Mouse (Mus musculus): ENCODE measurements around the gene Egfr. TPM values are rescaled to one million over a fixed set of nuclear protein-coding genes. Genes with fewer than 3 reads are reported as not detected.
A peak's percentile ranks its signal among the peaks of the same experiment; 100 is the strongest.

Egfr gene
- polyA plus RNA-seq, 1 experiment from 2014 or later, result 6.4 TPM

DNA sequence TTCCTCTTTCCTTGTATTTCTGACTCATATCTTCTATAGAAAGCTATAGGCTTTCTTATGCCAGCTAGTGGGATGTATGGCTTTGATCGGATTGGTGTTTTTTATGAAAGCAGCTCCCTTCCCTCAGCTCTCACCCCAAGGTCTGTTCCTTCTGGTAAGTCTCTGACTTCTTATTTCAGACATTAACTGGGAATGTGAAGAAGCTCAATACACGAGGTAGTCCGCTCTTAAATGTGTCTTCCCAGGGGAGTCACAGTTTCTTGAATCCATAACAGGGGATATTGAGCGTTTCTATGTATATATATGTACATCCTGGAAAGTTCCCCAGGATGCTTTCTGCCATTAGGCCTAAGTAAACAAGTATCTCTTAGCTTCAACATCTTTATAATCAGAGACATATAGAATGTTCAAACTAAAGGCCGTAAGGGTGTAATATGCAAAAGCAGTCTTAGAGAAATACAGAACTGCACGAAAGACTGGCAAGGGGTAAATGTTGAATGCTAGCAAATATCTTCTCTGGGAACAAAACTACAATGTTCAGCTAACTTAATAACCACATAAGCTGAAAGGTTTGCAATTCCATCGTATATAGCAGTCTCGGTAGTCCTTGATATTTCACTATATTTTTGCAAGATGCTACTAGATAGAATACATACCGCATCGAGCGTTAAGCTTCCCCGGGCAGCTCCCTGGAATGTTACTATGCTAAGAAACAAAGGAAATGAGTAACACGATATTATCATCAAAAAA lies 198.4 kb downstream of the Egfr start:
- DNase-seq (ENCODE audit: low spot score) (peak; percentile 8), ATAC-seq (replicated peaks; ENCODE audit: insufficient number of reproducible peaks, low FRiP score, low TSS enrichment, low read depth) (no peak)
- WGBS, result 49% methylated on average over 13 of the region's 13 CpGs
- H3K27me3 ChIP-seq (ENCODE audit: control insufficient read depth, insufficient read depth, low read length), result no peaks in the 10 kb centered on the region
- peak overlapping the region; percentile 58 for H3K9ac ChIP-seq (replicated peaks; ENCODE audit: low read length)
- H3K4me1 ChIP-seq (ENCODE audit: control insufficient read depth, insufficient read depth, low read length), result no peaks in the 10 kb centered on the region
- H3K4me3 ChIP-seq (ENCODE audit: low read depth, low read length), result peak overlapping the region; percentile 36
- no peaks in the 10 kb centered on the region for H3K9me3 ChIP-seq (replicated peaks; ENCODE audit: control insufficient read depth, low read length)
- H3K27ac ChIP-seq (replicated peaks; ENCODE audit: low read depth, low read length), result no peak overlapping the region
- H3K36me3 ChIP-seq (replicated peaks; ENCODE audit: control insufficient read depth, insufficient read depth, low read depth, low read length), result no peaks in the 10 kb centered on the region
- H3K4me2 ChIP-seq (ENCODE audit: low read depth, low read length), result peak overlapping the region; percentile 36

DNA sequence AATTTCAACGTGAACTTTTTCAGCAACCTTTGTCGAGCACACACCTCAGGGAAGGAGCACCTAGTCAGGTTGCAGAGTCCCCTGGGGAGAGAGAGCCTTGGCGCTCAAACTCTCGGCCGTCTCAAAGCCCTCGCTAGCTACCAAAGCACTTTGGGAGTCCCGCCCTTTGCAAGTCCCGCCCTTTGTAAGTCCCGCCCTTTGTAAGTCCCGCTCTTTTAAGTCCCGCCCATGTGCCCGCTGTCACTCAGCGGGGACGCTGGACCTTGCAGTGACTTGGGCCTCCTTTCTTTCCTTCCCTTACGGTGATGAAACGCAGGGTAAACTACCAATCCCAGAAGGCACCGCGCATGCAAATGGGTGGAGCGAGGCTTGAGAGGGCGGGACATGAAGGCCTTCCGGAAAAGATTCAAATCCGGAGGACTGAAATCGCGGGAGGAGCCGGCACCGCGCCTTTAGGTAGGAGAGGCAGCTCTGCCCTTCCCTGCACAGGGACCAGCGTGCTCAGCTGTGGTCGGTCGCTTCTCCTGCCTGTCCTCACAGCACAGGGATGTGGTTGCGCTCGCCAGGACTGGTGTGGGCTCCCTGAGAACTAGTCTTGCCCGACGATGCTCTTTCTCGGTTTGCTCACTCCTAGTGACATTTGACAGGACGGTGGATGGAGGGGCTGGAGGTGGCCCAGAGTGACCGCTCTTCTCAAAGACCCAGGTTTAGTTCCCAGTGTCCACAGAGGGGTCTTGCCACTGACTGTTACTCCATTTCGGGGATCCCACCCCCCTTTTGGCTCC lies 199.2 kb downstream of the Egfr start, which contains the start of gene Fbxo48:
Gene Fbxo48, plus strand, starts transcription at position 400 of the 785 bp plus-strand sequence.
- H3K4me2 ChIP-seq (ENCODE audit: low read depth, low read length), result peak within 1 kb of the TSS; percentile 71
- H3K4me3 ChIP-seq (ENCODE audit: low read depth, low read length), result peak within 1 kb of the TSS; percentile 66
- no peaks in the 10 kb centered on the region for H3K4me1 ChIP-seq (ENCODE audit: control insufficient read depth, insufficient read depth, low read length)
- H3K9me3 ChIP-seq (replicated peaks; ENCODE audit: control insufficient read depth, low read length), result no peaks in the 10 kb centered on the region
- no peak within 1 kb of the TSS; the same call in 1 of the 2 replicates for H3K27ac ChIP-seq (replicated peaks; ENCODE audit: low read depth, low read length)
- ATAC-seq (replicated peaks; ENCODE audit: insufficient number of reproducible peaks, low FRiP score, low TSS enrichment, low read depth) (peak; percentile 100), DNase-seq (ENCODE audit: low spot score) (peak; percentile 98)
- no peaks in the 10 kb centered on the region for H3K27me3 ChIP-seq (ENCODE audit: control insufficient read depth, insufficient read depth, low read length)
- no peaks in the 10 kb centered on the region for H3K36me3 ChIP-seq (replicated peaks; ENCODE audit: control insufficient read depth, insufficient read depth, low read depth, low read length)
- peak within 1 kb of the TSS; percentile 82 for H3K9ac ChIP-seq (replicated peaks; ENCODE audit: low read length)
- 0% methylated on average over 38 of the region's 38 CpGs for WGBS

DNA sequence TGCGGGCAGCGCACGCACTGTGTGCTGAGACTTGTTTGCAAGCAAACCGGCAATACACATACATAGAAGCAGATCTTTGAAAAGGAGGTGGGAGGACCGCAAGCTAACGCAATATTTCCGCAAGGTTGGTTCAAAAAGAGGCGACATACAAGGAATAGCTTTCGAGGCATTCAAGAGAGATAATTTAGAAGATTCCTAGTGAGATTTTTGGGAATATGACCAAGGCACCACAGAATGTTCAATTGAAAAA lies 199.7 kb downstream of the Egfr start:
- Histone ChIP-seq H3K36me3 (replicated peaks; ENCODE audit: control insufficient read depth, insufficient read depth, low read depth, low read length) (no peaks in the 10 kb centered on the region), H3K27ac (replicated peaks; ENCODE audit: low read depth, low read length) (no peak overlapping the region), H3K9ac (replicated peaks; ENCODE audit: low read length) (peak overlapping the region; percentile 82), H3K4me1 (ENCODE audit: control insufficient read depth, insufficient read depth, low read length) (no peaks in the 10 kb centered on the region), H3K4me3 (ENCODE audit: low read depth, low read length) (peak overlapping the region; percentile 66), H3K4me2 (ENCODE audit: low read depth, low read length) (peak overlapping the region; percentile 71), H3K9me3 (replicated peaks; ENCODE audit: control insufficient read depth, low read length) (no peaks in the 10 kb centered on the region), H3K27me3 (ENCODE audit: control insufficient read depth, insufficient read depth, low read length) (no peaks in the 10 kb centered on the region)
- ATAC-seq (replicated peaks; ENCODE audit: insufficient number of reproducible peaks, low FRiP score, low TSS enrichment, low read depth) (no peak), DNase-seq (ENCODE audit: low spot score) (no peak)
- 6% methylated on average over 9 of the region's 9 CpGs for WGBS

DNA sequence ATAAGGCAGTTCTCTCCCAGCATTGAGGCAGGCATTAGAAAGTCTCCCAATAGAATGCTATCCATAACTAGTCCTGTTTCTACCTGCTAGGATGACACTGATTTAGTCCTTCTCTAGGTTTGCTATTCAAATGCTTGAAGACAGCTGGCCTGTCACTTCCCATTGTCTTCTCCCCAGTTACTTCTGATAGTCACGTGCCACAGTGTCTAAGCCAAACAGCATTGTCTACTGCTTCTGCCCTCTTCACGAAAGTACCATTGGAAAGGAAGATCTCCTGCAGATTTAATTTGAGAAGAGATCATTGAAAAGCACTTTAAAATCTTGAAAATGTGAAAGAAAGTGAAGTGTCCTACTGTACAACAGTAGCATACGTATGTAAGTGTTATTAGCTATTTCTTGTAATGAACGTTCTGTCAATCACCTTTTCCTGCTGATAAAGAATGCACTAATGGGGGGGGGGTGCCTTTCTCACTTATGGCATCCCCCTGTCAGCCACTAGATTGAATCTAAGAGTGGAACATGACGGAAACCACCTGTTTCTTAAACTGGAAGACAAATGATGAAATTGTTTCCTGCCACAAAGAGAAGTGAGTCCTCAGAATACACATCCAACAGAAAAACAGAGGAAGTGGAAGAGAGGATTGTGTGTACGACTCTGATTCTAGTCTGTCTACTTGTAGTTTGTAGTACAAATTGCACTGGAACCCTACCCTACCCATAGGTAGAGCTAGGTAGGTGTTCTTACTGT lies 204.3 kb downstream of the Egfr start:
- no peaks in the 10 kb centered on the region for H3K27me3 ChIP-seq (ENCODE audit: control insufficient read depth, insufficient read depth, low read length)
- no peaks in the 10 kb centered on the region for H3K36me3 ChIP-seq (replicated peaks; ENCODE audit: control insufficient read depth, insufficient read depth, low read depth, low read length)
- no peak overlapping the region for H3K27ac ChIP-seq (replicated peaks; ENCODE audit: low read depth, low read length)
- no peaks in the 10 kb centered on the region for H3K4me1 ChIP-seq (ENCODE audit: control insufficient read depth, insufficient read depth, low read length)
- WGBS, result 88% methylated on average over 6 of the region's 6 CpGs
- ATAC-seq (replicated peaks; ENCODE audit: insufficient number of reproducible peaks, low FRiP score, low TSS enrichment, low read depth) (no peak), DNase-seq (ENCODE audit: low spot score) (no peak)
- no peak overlapping the region for H3K4me3 ChIP-seq (ENCODE audit: low read depth, low read length)
- no peaks in the 10 kb centered on the region for H3K9me3 ChIP-seq (replicated peaks; ENCODE audit: control insufficient read depth, low read length)
- H3K9ac ChIP-seq (replicated peaks; ENCODE audit: low read length), result no peak overlapping the region
- H3K4me2 ChIP-seq (ENCODE audit: low read depth, low read length), result no peak overlapping the region

DNA sequence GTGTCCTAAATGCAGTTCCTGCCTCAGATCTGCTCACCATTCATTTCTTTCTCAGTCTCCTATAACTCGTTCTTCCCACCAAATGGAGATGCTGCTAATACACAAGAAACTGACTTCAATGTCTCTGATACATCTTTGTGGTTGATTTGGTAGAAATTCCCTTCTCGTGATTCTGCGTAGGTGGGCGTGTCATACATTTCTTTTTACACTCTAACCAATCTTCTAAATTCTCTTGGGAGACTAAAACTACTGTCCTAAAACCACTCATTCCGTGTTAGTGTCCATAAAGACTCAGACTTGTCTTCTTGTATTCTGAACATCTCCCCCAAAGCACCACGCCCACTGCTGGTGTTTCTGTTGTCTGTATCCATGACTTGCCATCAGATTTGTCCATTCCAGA lies 205.0 kb downstream of the Egfr start:
- Histone ChIP-seq H3K27ac (replicated peaks; ENCODE audit: low read depth, low read length) (no peak overlapping the region), H3K4me3 (ENCODE audit: low read depth, low read length) (no peak overlapping the region), H3K4me1 (ENCODE audit: control insufficient read depth, insufficient read depth, low read length) (no peaks in the 10 kb centered on the region), H3K27me3 (ENCODE audit: control insufficient read depth, insufficient read depth, low read length) (no peaks in the 10 kb centered on the region), H3K9me3 (replicated peaks; ENCODE audit: control insufficient read depth, low read length) (no peaks in the 10 kb centered on the region), H3K9ac (replicated peaks; ENCODE audit: low read length) (no peak overlapping the region), H3K4me2 (ENCODE audit: low read depth, low read length) (no peak overlapping the region), H3K36me3 (replicated peaks; ENCODE audit: control insufficient read depth, insufficient read depth, low read depth, low read length) (no peaks in the 10 kb centered on the region)
- ATAC-seq (replicated peaks; ENCODE audit: insufficient number of reproducible peaks, low FRiP score, low TSS enrichment, low read depth), result no peak
- WGBS, result 92% methylated on average over 6 of the region's 6 CpGs
- no peak for DNase-seq (ENCODE audit: low spot score)

DNA sequence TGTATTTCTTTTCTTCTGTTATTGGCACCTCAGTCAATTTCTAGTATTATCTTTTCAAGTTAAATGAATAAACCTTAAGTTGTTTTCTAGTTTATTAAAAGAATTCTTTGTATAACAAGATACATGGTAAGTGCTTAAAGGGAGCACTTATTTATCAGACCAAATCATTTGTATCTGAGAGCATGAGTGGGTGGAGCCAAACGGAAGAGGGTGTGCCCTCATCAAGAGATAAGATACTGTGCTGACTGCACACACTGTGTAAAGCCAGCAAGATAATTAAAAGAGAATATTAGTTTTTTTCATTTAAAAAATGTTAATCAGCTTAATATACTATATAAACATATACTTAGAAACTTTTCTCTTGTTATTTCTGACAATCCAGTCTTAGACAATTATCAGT lies 206.5 kb downstream of the Egfr start:
- ATAC-seq (replicated peaks; ENCODE audit: insufficient number of reproducible peaks, low FRiP score, low TSS enrichment, low read depth) (no peak), DNase-seq (ENCODE audit: low spot score) (no peak)
- H3K4me2 ChIP-seq (ENCODE audit: low read depth, low read length), result no peak overlapping the region
- no peaks in the 10 kb centered on the region for H3K4me1 ChIP-seq (ENCODE audit: control insufficient read depth, insufficient read depth, low read length)
- H3K27me3 ChIP-seq (ENCODE audit: control insufficient read depth, insufficient read depth, low read length), result no peaks in the 10 kb centered on the region
- WGBS, result 90% methylated on average over 1 of the region's 1 CpGs
- H3K4me3 ChIP-seq (ENCODE audit: low read depth, low read length), result no peak overlapping the region
- no peak overlapping the region for H3K27ac ChIP-seq (replicated peaks; ENCODE audit: low read depth, low read length)
- H3K9me3 ChIP-seq (replicated peaks; ENCODE audit: control insufficient read depth, low read length), result no peaks in the 10 kb centered on the region
- no peaks in the 10 kb centered on the region for H3K36me3 ChIP-seq (replicated peaks; ENCODE audit: control insufficient read depth, insufficient read depth, low read depth, low read length)
- H3K9ac ChIP-seq (replicated peaks; ENCODE audit: low read length), result no peak overlapping the region

Data from embryonic facial prominence, embryonic 11.5 days (tissue).